Mouse (Mus musculus): ENCODE data around the gene Inpp1. TPM values are rescaled to one million over a fixed set of nuclear protein-coding genes. Genes with fewer than 3 reads are reported as not detected.
"Not testable (repeated sequence)": the region's sequence is repeated elsewhere in the genome, so short reads cannot be mapped to it uniquely, and the experiment has no call there.

Gene Inpp1
- 1 to 10 TPM; 3.7 to 4.4 TPM for total RNA-seq (2021)
- long read RNA-seq, experiment 1, full-length matches to known transcripts = 1 of 1 reads
- long read RNA-seq, experiment 1, partial matches to known transcripts = 0 of 1 reads
- long read RNA-seq, experiment 1, other reads (novel, unspliced or antisense) = 0 of 1 reads
- long read RNA-seq, experiment 2, full-length matches to known transcripts = 3 of 6 reads
- long read RNA-seq, experiment 2, partial matches to known transcripts = 0 of 6 reads
- long read RNA-seq, experiment 2, other reads (novel, unspliced or antisense) = 3 of 6 reads

GRCm38 (mm10) chr1:52816910-52817812, at the start of gene Inpp1:
Inpp1 (minus strand) TSS chr1:52817688.
- DNase-seq (ENCODE audit: low spot score) = peak; percentile 81

- DNase-seq (ENCODE audit: low spot score) = no peak
Measured at GRCm38 (mm10) chr1:52866007-52866406, 48.5 kb upstream of the Inpp1 start.

- DNase-seq (ENCODE audit: low spot score) = no peak
Measured at GRCm38 (mm10) chr1:52864220-52864619, 46.7 kb upstream of the Inpp1 start.

GRCm38 (mm10) chr1:52855904-52856601, 38.6 kb upstream of the Inpp1 start:
- no peak for DNase-seq (ENCODE audit: low spot score)

- DNase-seq (ENCODE audit: low spot score) = not testable (repeated sequence)
Measured at GRCm38 (mm10) chr1:52854029-52854428, 36.5 kb upstream of the Inpp1 start.

- no peak for DNase-seq (ENCODE audit: low spot score)
Measured at GRCm38 (mm10) chr1:52849422-52849821, 31.9 kb upstream of the Inpp1 start.

GRCm38 (mm10) chr1:52846556-52846955, 29.1 kb upstream of the Inpp1 start:
- no peak for DNase-seq (ENCODE audit: low spot score)

- DNase-seq (ENCODE audit: low spot score) = peak; percentile 98
Measured at GRCm38 (mm10) chr1:52844782-52845665, 27.5 kb upstream of the Inpp1 start, which contains the start of gene Hibch. Hibch (plus strand) TSS chr1:52844929.

GRCm38 (mm10) chr1:52844354-52844753, 26.9 kb upstream of the Inpp1 start:
- peak; percentile 4 for DNase-seq (ENCODE audit: low spot score)

GRCm38 (mm10) chr1:52839099-52839498, 21.6 kb upstream of the Inpp1 start:
- no peak for DNase-seq (ENCODE audit: low spot score)

- DNase-seq (ENCODE audit: low spot score) = no peak
Measured at GRCm38 (mm10) chr1:52817813-52818147, 292 bp upstream of the Inpp1 start.

GRCm38 (mm10) chr1:52816232-52816891, 1.1 kb downstream of the Inpp1 start:
- peak; percentile 58 for DNase-seq (ENCODE audit: low spot score)

GRCm38 (mm10) chr1:52808456-52808855, 9.0 kb downstream of the Inpp1 start:
- no peak for DNase-seq (ENCODE audit: low spot score)

GRCm38 (mm10) chr1:52805041-52805440, 12.4 kb downstream of the Inpp1 start:
- DNase-seq (ENCODE audit: low spot score) = no peak

- DNase-seq (ENCODE audit: low spot score) = no peak
Measured at GRCm38 (mm10) chr1:52802406-52802975, 15.0 kb downstream of the Inpp1 start.

GRCm38 (mm10) chr1:52801651-52802050, 15.8 kb downstream of the Inpp1 start:
- DNase-seq (ENCODE audit: low spot score) = no peak

GRCm38 (mm10) chr1:52800340-52800740, 17.1 kb downstream of the Inpp1 start:
- DNase-seq (ENCODE audit: low spot score) = no peak

GRCm38 (mm10) chr1:52799772-52800171, 17.7 kb downstream of the Inpp1 start:
- no peak for DNase-seq (ENCODE audit: low spot score)

- DNase-seq (ENCODE audit: low spot score) = peak; percentile 30
Measured at GRCm38 (mm10) chr1:52799056-52799726, 18.3 kb downstream of the Inpp1 start.
